Mouse (Mus musculus) kidney, adult 2 months (tissue): ENCODE measurements around the gene Hist1h2ba.

Experiments
- CTCF ChIP-seq: fragments of 200-500 bp; conservative IDR thresholded peaks from 2 replicates; pipeline ENCODE4 v1.5.1; 2011; ENCODE audit warnings: low read depth, mild to moderate bottlenecking, control low read depth, low read length, moderate library complexity, mixed read lengths; ENCODE audit not compliant: insufficient read depth, insufficient read length
- POLR2A ChIP-seq: fragments of 200-500 bp; IDR thresholded peaks from one replicate; pipeline ENCODE4 v1.6.1; 2011; ENCODE audit warnings: low read depth, low read length, control low read depth

- TF ChIP-seq POLR2A: no peak
- no peak for TF ChIP-seq CTCF
Observed at GRCm38 (mm10) chr13:23925792-23926191, 8.2 kb downstream of the Hist1h2ba start.
